Mouse (Mus musculus) small intestine, adult 2 months (tissue): ENCODE data around the gene Klk11. TPM values are rescaled to one million over a fixed set of nuclear protein-coding genes. Genes with fewer than 3 reads are reported as not detected.

Experiments
- H3K27ac ChIP-seq: fragments of 200-500 bp; 2 replicates; pipeline ENCODE4 v1.5.1; 2012; ENCODE audit warnings: low read depth, low read length, control low read depth, inconsistent platforms; ENCODE audit not compliant: insufficient read depth
- H3K27me3 ChIP-seq: fragments of 200-500 bp; 2 replicates; pipeline ENCODE4 v1.6.1; 2012; ENCODE audit warnings: mild to moderate bottlenecking, moderate library complexity, low read length, inconsistent platforms; ENCODE audit not compliant: control insufficient read depth, insufficient read depth
- H3K36me3 ChIP-seq: fragments of 200-500 bp; 2 replicates; pipeline ENCODE4 v1.6.1; 2012; ENCODE audit warnings: mild to moderate bottlenecking, low read length, control low read depth, inconsistent platforms; ENCODE audit not compliant: control insufficient read depth, insufficient read depth
- H3K4me1 ChIP-seq: fragments of 200-500 bp; 2 replicates; pipeline ENCODE4 v1.6.1; 2012; ENCODE audit warnings: low read length, inconsistent platforms, mixed read lengths; ENCODE audit not compliant: control insufficient read depth, insufficient read depth, insufficient read length
- H3K4me3 ChIP-seq: fragments of 200-500 bp; 2 replicates; pipeline ENCODE4 v1.5.1; 2012; ENCODE audit warnings: low read depth, mild to moderate bottlenecking, control low read depth, inconsistent platforms, low read length, moderate library complexity
- CTCF ChIP-seq: fragments of 200-500 bp; IDR thresholded peaks from 2 replicates; pipeline ENCODE4 v1.5.1; 2012; ENCODE audit warnings: low read depth, mild to moderate bottlenecking, control low read depth, inconsistent platforms, low read length, moderate library complexity, mixed read lengths; ENCODE audit not compliant: insufficient replicate concordance, insufficient read length; ENCODE audit errors: extremely low read depth
- POLR2A ChIP-seq: fragments of 200-500 bp; IDR thresholded peaks from 2 replicates; pipeline ENCODE4 v1.6.1; 2012; ENCODE audit warnings: low read depth, mild to moderate bottlenecking, control low read depth, inconsistent platforms, low read length, moderate library complexity
- WGBS: fragments of 180-500 bp; shearing (Covaris S2); methylation state at CpG from one replicate; pipeline ENCODE4 v1.1.7; 2018; 5-methylcytosine and 5-hydroxymethylcytosine counted together
- polyA plus RNA-seq: library from polyadenylated mRNA; depleted of rRNA; stranded (reverse); fragments of >200 nt; gene quantifications from 2 replicates; pipeline ENCODE4 v1.2.3, GENCODE M21; 2012; rRNA removed

Klk11 gene
- polyA plus RNA-seq, 1 experiment, result not detected

DNA sequence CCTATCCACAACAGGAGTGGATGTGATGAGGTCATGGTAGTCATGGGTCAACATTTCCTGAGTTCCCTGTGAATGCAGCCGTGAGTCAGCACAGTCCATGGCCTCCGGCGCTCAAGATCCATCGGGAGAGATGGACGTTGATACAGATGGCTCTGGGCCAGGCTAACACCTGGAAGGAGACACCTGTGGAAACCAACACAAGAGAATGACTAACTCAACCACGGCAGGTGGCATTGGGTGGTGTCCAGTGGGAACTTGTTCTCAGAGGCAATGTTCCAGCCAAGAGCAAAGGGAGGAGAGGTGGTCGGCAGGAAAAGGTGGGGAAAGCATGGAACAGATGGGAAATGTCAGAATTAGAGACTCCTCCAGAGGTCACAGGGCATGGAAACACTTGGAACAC lies 47.2 kb downstream of the Klk11 start:
- Histone ChIP-seq H3K4me3 (no peak overlapping the region), H3K4me1 (no peaks in the 10 kb centered on the region), H3K27me3 (no peaks in the 10 kb centered on the region), H3K27ac (no peak overlapping the region), H3K36me3 (no peaks in the 10 kb centered on the region)
- TF ChIP-seq POLR2A (no peak), CTCF (no peak)
- 78% methylated on average over 7 of the region's 7 CpGs for WGBS

DNA sequence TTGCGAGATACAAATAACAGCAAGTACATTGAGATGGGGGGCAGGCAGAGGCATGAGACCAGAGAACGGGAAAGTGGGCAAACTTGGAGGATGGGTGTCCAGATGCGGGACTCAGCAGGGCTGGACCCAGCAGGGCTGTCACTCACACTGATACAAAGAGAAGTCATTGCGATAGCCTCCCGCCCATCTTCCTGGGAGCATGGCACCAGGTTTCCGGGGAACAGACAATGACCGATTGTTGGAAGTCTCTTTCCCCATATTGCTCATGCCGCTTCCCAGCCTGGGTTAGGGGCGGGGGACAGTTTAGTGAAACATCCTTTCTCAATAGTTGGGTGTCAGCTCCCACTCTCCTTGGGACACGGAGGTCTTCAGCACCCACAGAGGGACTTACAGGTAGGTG lies 49.8 kb downstream of the Klk11 start, which contains the start of gene Klk6:
Klk6 (plus strand) TSS at position 301 of the 400 bp plus-strand sequence.
- Histone ChIP-seq H3K27me3 (no peaks in the 10 kb centered on the region), H3K4me3 (no peak within 1 kb of the TSS), H3K36me3 (no peaks in the 10 kb centered on the region), H3K4me1 (no peaks in the 10 kb centered on the region), H3K27ac (no peak within 1 kb of the TSS)
- TF ChIP-seq CTCF, result no peak
- TF ChIP-seq POLR2A, result no peak
- WGBS, result 77% methylated on average over 10 of the region's 10 CpGs

DNA sequence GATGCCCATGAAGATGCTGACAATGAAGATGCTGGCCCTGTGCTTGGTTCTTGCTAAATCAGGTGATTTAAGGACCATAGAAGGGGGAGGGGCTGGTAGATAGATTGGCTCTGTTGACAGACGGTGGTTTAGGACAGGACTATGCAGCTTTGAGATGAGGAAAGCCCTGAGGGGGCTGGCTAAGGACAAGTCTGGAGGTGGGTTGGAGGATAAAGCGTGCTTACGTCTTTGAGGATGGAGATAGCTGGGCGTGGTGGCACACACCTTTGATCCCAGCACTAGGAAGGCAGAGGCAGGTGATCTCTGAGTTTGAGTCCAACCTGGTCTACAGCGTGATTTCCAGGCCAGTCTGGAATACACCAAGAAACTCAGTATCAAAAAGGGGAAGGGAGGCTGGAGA lies 51.7 kb downstream of the Klk11 start:
- Histone ChIP-seq H3K4me1 (no peaks in the 10 kb centered on the region), H3K27me3 (no peaks in the 10 kb centered on the region), H3K36me3 (no peaks in the 10 kb centered on the region), H3K4me3 (no peak overlapping the region), H3K27ac (no peak overlapping the region)
- 64% methylated on average over 5 of the region's 5 CpGs for WGBS
- TF ChIP-seq CTCF (no peak), POLR2A (no peak)

DNA sequence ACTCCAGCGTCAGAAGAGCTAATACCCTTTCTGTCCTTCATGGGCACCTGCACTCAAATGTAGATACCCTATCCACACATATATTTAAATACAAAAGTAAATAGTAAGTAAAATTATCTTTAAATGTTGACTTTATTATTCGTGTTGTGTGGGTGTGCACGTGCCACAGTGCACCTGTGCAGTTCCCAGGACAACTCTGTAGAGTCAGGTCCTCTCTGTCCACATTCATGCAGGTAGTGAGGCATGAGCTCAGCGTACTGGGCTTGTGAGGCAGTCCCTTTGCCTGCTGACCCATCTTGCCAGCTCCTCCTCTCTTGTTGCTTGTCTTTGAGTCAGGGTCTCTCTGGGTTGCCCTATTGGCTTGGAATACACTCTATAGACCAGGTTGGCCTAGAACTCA lies 53.3 kb downstream of the Klk11 start:
- Histone ChIP-seq H3K27me3 (no peaks in the 10 kb centered on the region), H3K36me3 (no peaks in the 10 kb centered on the region), H3K4me3 (no peak overlapping the region), H3K27ac (no peak overlapping the region), H3K4me1 (no peaks in the 10 kb centered on the region)
- WGBS, result 66% methylated on average over 4 of the region's 4 CpGs
- TF ChIP-seq CTCF, result no peak
- TF ChIP-seq POLR2A, result no peak

Other genes starting within 250 kb of the Klk11 start
- 3.0 and 4.7 TPM in 2 replicates for gene Cd33, start 230.2 kb upstream of the Klk11 start, polyA plus RNA-seq
- 0.28 and 0.36 TPM in 2 replicates for gene Zfp658, start 212.3 kb upstream of the Klk11 start, polyA plus RNA-seq
- 0.63 and 0.91 TPM in 2 replicates for gene Zfp719, start 195.0 kb upstream of the Klk11 start, polyA plus RNA-seq
- gene Zfp819, start 167.4 kb upstream of the Klk11 start, polyA plus RNA-seq, result 0.05 TPM in 1 of 2 replicates, not detected in the other
- 42.7 and 57.8 TPM in 2 replicates for gene Ceacam18, start 139.9 kb upstream of the Klk11 start, polyA plus RNA-seq
- 2.2 and 3.0 TPM in 2 replicates for gene Siglece, start 114.4 kb upstream of the Klk11 start, polyA plus RNA-seq
- gene Ctu1, start 102.6 kb upstream of the Klk11 start, polyA plus RNA-seq, result 7.6 and 9.7 TPM in 2 replicates
- gene Klk14, start 84.2 kb upstream of the Klk11 start, polyA plus RNA-seq, result 0.09 TPM in 1 of 2 replicates, not detected in the other
- 0.09 TPM in 1 of 2 replicates, not detected in the other for gene Klk13, start 62.0 kb upstream of the Klk11 start, polyA plus RNA-seq
- not detected in 2 replicates for gene Klk12, start 5.7 kb upstream of the Klk11 start, polyA plus RNA-seq
- gene Klk10, start 6.4 kb downstream of the Klk11 start, polyA plus RNA-seq, result 0.19 TPM in 2 replicates
- gene Klk9, start 17.3 kb downstream of the Klk11 start, polyA plus RNA-seq, result 0.15 TPM in 1 of 2 replicates, not detected in the other
- gene Klk8, start 23.0 kb downstream of the Klk11 start, polyA plus RNA-seq, result 3.6 and 4.4 TPM in 2 replicates
- not detected in 2 replicates for gene Klk7, start 36.7 kb downstream of the Klk11 start, polyA plus RNA-seq
- 0.22 TPM in 1 of 2 replicates, not detected in the other for gene Klk6, start 49.9 kb downstream of the Klk11 start, polyA plus RNA-seq
- not detected in 2 replicates for gene Klk5, start 67.4 kb downstream of the Klk11 start, polyA plus RNA-seq
- not detected in 2 replicates for gene Klk4, start 106.6 kb downstream of the Klk11 start, polyA plus RNA-seq
- not detected in 2 replicates for gene Klk15, start 159.1 kb downstream of the Klk11 start, polyA plus RNA-seq
- 0.43 TPM in 1 of 2 replicates, not detected in the other for gene Klk1b8, start 176.1 kb downstream of the Klk11 start, polyA plus RNA-seq
- gene Klk1b1, start 192.1 kb downstream of the Klk11 start, polyA plus RNA-seq, result not detected in 2 replicates
- gene Klk1b9, start 201.5 kb downstream of the Klk11 start, polyA plus RNA-seq, result not detected in 2 replicates
- 8.5 TPM in 1 of 2 replicates, not detected in the other for gene Klk1b11, start 221.3 kb downstream of the Klk11 start, polyA plus RNA-seq
- 0.13 TPM in 1 of 2 replicates, not detected in the other for gene Klk1b26, start 237.6 kb downstream of the Klk11 start, polyA plus RNA-seq